Mouse (Mus musculus) stomach, postnatal 0 days (tissue): ENCODE results near the gene Sfxn5.

Source experiments
- CTCF ChIP-seq: IDR thresholded peaks from 2 replicates; pipeline ENCODE4 v1.5.1; 2016; ENCODE audit warnings: antibody characterized with exemption, low read depth, mild to moderate bottlenecking, moderate library complexity
- EP300 ChIP-seq: optimal IDR thresholded peaks from 2 replicates; pipeline ENCODE3; 2016; ENCODE audit warnings: antibody characterized with exemption

DNA sequence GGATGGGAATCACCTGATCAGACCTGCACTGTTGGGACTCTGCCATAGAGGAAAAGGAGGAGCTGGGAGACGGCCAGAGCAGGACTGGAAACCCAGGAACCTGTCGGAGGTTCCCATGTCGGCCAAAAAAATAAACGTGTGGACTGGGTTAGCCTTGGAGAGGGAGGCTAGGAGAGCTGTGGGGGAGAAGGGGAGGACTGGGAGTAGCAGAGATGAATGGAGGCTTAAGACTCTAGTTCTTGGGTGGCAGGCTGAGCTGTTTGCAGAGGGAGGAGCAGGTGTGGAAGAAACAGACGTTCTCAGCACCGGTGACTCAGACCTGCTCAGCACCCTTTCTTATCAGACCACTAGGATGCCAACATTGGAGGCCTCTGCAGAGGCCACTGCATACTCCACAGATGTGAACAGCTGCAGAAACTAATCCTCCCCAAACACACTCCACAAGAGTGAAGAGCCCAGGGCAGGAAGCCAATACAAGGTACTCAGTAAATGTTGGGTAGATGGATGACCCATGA lies 1.9 kb downstream of the Sfxn5 start:
- no peak for TF ChIP-seq CTCF
- no peak for TF ChIP-seq EP300
